Mouse (Mus musculus) lung, adult 18-20 months (tissue): ENCODE results near the gene Ccdc148.

Source experiments
- DNase-seq, 2 experiments: peaks; one replicate each; pipeline ENCODE4 v3.0.0; 2022; ENCODE audit warnings: mixed read lengths in 2 of 2

Ccdc148 gene

DNA sequence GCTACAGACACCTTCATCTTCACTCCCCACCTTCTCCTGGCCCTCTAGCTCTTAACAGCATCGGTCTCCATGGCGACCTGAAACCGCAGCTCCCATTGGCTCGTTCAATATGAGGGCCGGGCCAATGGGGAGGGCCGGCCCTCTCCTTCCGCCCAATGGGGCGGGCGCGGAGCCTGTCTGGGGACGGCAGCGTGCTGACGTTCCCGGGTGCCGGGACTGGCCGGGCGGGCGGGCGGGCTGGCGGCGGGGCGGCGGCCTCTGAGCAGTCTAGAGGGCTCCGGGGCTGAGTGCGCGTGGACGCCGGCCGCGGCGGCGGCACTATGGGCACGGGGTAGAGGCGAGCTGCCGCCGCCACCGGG, at the start of gene Ccdc148, which contains the start of gene Pkp4:
TSS of gene Ccdc148 (minus strand) at position 79 of the 359 bp plus-strand sequence.
TSS of gene Pkp4 (plus strand) at position 246 of the 359 bp plus-strand sequence.
- DNase-seq, result peak; percentile 95 to 96

DNA sequence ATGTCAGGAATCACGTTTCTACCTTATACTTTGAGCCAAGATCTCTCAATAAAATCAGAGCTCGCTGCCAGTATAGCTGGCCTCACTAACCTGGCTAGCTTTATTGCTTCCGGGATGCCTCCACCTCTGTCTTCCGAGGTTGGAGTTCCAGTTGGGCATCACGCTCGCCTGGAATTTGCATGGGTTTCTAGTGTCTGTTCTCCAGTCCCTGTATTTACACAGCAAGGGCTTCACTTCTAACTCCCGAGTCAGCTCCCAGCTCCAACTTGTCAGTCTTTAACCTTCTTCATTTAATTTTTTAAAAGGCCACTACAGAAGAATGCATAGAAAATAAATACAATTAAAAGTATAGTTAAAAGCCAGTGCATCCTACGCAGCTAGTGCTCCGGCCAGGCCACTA, 47.8 kb upstream of the Ccdc148 start:
- no peak for DNase-seq

DNA sequence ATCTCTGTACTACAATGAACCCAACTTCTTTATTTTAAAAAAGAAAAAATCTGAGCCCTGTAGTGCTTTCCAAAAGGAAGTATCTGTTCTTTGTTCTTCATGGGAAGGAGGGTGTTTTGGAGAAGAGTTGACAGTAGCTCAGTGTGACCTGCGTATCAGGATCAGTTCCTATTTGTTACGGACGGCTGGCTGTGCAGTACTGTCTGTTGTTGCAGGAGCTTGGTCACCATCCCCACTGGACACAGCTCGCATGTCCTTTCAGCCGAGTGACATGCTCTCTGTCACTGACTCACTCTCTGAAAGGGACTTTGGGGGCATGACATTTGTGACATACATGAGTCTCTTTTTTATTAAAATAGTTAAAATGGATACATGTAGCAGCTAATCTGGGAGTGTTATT, 47.2 kb upstream of the Ccdc148 start:
- DNase-seq, result no peak

DNA sequence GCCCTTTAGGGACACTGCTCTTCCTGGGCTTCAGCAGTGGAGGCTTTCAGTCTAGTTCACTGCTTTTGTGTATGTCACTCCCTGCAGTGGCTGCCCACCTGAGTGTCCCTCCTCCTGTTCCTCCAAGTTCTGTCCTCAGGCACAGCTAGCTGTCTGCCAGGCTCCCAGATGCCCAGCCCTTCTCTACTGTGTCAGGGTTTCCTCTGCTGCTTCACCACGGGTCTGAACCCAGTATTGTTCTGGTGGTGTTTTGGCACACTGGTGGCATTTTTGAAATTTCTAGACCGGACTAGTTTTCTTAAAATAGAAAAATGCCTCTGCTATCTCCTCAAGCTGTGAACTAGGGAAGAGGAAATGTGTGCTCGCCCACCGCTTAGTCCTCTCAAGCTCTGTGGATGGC, 46.8 kb upstream of the Ccdc148 start:
- no peak for DNase-seq

DNA sequence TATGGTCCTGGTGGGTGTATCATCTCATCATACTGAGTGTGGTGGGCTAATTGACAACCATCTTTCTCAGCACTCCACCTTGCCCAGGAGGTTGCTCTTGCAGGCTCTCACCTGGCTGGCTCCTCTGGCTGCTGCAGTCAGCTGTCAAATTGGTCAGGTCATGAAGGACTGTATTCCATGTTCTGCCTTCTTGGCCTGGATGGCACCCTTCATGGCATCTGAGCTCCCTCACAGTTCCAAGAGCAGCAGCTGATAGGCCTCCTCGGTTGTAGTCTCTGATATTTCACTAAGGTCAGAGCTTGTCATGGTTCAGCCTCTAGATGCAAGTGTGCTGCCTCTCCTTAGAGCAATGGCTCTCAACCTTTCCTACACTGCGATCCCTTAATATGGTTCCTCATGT, 45.7 kb upstream of the Ccdc148 start:
- DNase-seq, result no peak

DNA sequence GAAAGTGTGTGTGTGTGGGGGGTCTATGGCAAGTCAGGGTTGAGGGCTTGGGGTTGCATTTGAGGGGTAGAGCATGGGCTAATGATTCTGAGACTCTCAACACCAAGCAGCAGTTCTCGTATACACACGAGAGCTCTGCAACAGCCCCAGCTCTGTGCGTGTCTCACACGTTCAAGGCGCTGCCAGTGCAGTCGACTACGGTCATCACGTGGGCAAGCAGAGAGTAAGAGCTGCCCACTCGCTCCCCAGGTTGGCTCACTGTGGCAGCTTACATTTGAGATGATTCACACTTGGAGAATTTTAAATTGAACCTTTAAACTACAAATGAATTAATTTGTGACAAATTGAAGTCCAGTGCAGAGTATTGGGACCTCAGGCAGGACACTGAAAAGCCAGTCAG, 44.6 kb upstream of the Ccdc148 start:
- DNase-seq, result no peak

DNA sequence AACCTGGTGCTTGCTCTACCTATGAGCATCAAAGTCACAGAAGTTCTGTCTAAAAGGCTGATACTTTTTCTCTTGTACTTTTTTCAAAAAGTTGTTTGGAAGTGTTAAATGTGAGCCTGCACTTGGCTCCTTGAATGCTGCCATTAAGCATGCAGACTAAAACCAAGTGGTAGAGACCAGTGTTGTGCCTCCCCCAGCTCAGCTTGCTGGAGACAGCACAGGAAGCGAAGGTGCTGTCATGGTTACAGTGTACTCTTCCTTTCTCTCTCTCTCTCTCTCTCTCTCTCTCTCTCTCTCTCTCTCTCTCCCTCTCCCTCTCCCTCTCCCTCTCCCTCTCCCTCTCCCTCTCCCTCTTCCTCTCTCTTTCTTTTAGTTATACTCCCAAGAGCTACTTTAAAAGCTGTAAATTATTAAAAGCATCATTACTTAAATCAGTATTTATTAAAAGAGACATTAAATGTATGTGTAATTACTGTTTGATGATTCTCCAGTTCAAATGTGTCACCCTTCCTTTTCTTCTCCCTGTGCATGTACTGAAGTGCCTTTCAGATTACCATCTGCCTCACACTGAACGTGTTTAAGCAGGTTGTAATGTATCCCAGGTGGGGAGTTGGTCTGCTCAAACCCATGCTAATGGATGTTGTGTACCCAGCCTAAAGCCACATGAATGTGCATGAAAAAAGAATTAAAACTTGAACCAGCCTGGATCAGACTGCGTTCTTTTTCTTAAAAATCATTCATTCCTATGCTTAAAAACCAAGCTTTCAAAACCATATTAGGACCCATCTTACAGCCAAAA, 43.3 kb upstream of the Ccdc148 start:
- DNase-seq, result no peak

DNA sequence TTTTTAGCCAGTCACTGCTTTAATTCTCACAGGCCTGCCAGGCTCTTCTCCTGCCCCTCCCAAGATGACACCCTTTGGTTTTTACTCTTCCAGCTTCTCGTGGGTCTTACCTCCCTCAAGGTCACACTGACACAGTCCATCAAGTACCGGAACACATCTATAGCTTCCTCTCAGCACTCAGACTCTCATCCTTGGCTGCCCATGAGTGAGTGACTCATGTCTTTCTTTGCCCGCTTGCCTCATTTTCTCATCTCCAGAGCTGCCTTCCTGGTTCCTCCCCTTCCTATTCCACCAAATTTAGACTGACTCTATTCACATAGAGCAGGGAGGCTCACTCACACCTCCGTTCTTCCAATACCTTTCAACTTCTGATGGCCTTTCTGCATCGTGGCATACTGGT, 42.4 kb upstream of the Ccdc148 start:
- DNase-seq, result no peak

DNA sequence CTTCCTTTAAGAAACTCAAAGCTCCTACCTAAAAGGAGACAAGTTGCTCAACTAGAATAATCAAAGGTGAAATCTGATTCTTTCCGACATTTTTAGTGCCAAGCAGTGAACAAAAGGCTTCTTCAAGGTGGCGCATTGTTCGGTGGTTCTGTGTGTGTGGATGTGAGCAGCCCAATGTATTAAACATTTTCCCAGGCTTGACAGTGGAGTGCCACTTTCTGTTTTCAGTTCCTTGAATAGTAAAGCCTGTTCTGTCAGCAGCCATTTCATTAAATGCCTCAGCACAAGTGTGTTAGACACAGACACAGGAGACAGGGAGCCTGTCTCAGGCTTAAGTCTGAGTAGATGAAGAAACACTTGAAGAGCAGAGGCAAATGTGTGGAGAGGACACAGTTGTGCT, 40.0 kb upstream of the Ccdc148 start:
- no peak for DNase-seq

DNA sequence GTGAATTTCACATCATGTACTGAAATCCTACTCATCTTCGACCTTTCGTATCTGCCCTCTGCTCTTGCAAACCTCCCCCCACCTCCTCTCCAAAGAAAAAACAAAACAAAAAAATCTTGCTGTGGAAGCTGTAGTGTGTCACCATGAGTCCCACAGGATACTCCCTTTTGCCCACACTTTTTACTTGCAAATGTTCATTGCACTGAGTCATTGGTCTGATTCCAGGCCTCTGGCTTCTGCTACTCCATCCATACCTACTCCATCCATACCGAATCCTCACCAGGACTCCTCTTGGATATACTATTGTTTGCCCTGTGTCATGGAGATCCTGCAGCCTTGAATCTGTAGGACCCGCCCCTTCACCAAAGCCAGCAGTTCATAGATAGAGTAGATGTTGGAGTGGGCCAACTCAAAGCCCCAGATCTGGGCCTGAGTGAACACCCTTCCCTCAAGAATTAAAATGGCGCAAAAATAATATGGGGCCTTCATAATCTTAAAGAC, 39.0 kb upstream of the Ccdc148 start:
- no peak for DNase-seq

DNA sequence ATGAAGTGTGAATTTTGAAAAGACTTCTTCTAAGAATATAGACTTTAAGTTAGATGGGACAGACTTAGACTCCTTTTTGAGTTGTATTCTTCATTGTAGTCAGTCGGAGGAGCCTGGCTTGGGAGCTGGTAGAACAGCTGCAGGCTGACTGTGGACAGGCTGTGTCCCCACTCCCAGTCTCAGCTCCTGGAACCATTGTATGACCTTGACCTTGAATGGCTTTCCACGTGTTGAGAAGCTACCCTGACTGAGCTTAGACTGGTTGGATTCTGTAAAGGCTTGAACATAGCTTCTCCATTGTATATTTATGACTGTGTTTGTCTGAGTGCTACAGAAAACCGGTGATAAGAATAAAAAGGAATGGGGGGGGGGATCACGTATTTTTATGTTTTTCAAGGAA, 36.7 kb upstream of the Ccdc148 start:
- no peak for DNase-seq

DNA sequence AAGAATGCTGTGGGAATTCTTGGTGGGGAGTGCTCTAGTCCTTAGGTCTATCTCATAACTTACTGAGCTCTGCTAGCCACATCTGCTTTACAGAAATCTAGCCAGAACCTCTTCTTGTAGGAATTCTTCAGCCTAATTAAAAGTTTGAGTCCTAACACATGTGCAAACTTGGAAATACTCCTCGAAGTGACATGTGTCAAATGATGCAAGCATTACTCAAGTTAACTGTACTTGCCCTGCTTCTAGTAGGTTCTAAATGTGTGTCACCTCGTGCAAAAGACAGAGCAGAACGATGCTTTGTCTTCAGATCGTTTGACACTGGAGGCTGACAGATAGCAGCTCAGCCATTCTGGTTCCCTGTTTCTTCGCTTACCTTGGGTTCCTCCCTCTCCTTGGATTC, 32.6 kb upstream of the Ccdc148 start:
- no peak for DNase-seq

DNA sequence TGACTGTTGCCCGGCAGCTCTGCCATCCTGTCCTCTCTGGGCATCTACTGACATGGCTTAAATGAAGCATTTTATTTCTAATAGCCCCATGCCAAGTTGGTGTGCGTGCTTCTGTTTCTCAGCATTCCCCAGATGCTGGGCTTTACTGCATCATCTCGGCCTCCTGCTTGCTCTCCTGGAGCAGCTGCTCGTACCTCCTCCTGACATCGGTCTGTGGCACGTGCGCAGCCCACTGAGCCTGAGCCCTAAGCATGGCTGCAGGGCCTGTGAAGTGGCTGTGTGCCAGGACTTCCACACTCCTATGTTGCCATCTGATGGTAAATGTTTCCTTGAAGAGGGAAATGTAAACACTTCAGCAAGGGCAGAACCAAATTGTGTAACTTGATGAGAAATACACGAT, 31.0 kb upstream of the Ccdc148 start:
- DNase-seq, result peak; percentile 68 to 78

DNA sequence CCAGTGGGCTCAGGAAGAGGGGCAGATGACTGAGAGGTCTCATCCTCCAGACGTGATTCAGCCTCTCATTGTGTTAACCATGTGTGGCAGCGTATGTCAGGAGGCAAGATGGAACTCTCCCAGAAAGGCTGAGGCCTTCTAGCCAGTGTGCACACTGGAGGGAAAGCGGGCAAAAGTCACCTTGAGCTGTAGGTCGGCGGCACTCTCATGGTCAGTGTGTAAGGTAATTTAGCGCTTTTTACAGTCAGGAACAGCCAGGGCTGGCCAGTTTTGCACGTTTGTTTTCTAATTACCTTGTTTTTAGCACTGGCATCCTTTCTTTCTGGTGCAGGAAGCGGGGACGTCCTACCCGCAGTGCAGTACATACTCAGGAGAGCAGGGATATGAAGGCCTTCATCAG, 29.7 kb upstream of the Ccdc148 start:
- no peak for DNase-seq

DNA sequence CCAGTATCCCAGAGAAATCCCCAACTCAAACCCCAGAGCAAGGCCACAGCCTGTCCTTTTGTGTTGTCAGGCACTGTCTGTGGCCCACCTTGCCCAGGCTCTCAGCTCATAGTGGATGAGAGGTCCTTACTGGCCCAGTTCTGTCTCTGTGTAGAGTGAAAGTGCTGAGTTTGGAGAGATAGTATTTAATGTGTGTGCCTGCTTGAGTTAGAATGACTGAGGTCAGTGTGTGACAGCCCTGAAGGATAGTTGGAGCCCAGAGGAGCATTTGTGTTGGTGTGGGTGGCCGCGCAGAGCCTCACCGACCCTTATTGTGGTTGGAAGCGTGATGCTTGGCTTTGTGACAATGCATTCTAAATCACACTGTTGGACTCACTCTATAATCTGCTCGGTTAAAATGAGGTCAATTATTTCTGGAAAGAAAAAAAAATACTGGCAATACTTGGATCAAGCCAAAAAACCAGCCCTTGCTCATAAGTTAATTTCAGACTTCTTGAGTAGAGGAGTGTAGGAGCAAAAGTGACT, 29.2 kb upstream of the Ccdc148 start:
- no peak for DNase-seq

DNA sequence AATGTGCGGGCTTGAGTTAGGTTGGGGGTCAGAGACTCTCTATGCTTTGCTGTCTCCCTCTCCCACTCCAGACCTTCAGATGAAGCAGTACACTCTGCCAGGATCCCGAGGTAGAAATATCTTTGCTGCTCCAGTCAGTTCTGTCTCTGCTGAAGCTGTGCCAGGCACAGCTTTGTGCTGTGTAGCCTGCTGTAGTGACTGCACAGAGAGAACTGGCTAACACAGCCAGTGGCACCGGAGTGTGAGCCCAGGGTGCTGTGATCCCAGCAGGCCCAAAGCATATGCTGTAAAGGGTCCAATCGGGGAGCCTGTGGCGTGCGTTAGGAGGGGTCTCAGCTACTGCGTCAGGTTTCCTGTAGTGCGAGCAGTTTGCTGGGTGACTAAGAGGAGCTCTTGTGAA, 27.8 kb upstream of the Ccdc148 start:
- DNase-seq, result no peak

DNA sequence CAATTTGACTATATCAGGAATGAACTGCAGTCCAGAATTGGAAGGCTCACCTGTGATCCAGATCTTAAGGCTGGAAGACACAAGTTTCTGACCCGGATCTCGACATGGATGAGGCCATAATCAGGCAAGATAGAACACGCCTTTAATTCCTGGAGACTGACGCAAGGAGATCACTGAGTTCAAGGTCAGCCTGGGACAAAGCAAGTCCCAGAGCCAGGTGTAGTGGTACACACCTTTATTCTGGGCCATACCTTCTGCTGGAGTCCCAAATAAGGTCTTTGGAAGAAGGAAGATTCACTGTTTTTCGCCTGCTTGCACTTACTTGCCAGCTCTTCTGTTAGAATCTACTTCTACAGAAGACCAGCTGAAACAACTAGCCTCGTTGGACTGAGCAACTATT, 26.5 kb upstream of the Ccdc148 start:
- DNase-seq, result no peak

DNA sequence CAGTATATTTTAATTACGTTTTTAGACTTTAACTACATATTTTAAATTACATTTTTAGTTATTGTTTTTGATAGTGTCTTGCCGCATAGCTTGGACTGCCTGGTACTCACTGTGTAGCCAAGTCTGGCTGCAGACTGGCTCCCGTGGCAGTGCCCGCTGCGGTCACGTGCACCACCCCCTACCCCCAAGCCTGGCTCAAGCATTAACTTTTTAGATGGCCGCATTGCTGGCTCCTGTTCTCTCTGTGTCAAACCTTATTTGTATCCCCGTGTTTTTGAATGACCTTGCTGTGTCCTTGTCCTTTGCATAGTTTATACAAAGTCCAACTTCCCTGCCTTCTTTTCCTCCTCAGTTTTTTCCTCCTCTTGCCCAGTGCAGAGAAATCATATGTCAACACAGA, 25.6 kb upstream of the Ccdc148 start:
- DNase-seq, result no peak

DNA sequence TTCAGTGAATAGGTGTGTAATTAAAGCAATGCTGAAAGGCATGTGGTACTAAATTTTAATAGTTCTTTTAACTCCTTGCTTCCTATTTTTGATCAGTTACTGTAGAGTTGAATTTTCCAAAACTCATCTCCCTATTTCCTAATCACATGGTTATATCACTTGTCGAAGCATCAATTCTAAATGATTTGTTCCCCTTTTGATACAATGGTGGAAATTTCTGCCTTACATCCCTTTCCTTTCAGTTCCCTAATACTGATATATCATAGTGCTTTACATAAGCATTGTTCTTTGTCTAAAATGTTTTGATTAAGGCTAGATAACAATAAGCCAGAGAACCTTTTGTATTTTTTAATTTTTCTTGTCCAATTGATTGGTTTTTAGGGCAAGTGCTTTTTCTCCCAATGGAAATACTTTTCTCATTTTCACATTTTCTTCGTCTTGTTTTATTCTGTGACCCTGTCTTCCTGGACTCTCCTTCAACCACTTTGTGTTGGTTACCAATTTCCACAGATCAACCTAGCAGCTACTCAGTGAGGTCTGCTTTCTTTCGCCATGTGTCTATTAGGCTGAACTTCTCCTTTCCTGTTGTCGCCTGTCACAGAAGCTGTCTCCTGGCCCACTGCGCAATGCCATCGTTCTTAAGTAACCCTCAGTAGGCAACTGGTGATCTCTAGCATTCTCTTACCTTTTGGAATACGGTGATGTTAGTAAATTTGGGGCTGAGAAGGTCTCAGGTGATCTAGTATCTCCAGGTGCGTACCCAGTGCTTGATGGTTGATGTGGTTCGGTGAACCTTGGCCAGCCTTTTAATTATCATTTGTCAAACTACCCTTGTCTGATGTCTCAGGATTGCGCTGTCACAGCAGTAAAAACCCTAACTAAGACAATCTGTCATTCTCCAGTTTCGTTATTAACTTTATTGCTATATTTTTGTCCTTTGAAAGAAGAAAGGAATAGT, 23.9 kb upstream of the Ccdc148 start:
- no peak for DNase-seq

DNA sequence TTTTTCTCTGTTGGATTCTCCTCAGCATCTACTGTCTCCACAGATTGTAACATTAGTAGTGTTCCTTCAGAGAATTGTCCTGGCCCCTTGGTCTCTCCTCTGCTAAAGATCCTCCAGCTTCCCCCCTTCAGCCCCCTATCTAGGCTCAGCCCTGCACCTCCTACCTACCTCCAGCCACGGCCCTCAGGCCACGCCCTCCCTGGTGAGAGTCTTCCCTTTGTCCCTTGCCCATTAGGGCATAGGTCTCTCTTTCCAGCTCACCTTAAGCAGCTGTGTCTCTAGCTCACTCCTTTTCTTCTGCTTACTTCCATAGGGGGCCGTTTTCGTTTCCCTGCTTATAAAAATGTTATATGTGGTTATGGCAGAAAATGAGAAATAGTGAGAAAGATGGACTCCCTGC, 23.1 kb upstream of the Ccdc148 start:
- DNase-seq, result no peak

DNA sequence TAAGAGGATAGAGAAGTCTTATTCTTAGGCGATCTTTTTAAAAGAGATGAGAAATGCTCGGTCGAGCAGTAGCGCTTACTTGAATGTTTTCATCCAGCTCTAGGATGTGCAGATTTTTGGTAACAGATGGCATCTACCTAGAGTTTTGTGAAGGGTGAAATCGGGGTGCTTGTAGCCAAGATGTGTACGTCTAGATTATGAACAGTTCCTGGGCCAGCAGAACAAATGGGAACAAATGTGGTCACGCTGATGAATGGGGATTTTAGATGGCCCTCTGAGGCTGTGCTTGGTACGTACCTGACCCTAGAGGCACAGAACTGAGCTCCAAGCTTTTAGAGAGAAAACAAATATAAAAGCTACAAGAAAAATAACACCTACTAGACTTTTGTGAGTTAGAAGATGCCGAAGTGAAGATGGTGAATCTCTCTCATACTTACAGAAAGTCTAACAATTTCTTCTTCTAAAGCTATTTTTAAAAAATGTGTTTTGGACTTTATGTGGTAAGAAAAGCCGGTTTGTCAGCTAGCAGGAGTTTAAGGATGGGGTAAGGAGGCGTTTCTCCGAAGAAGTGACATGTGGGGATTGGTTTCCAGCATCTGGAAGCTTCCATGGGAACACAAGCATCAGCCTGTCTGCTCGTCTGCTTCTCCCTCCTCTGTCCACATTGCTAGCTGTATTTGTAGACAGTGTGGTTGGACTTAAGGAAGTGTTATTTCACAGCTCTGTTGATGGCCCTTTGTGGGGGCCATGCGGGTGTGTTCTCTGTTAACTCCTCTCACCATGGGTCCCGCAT, 21.0 kb upstream of the Ccdc148 start:
- no peak for DNase-seq

DNA sequence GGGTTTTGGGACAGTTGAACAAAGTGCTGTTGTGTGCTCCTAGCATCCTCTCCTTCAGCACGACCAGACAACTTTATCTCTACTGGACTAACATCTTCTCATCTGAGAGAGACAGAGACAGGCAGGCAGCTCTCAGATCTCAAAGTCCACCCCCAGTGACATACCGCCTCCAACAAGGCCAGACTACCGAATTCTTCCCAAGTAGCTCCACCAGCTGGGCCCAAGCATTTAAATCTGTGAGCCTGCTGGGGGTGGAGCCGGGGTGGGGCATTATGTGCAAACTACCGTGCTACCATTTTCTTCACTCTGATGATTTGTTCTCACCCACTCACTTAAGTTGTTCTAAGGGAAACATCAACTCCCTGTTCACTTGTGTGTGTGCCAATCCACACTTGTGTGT, 19.0 kb upstream of the Ccdc148 start:
- no peak for DNase-seq

DNA sequence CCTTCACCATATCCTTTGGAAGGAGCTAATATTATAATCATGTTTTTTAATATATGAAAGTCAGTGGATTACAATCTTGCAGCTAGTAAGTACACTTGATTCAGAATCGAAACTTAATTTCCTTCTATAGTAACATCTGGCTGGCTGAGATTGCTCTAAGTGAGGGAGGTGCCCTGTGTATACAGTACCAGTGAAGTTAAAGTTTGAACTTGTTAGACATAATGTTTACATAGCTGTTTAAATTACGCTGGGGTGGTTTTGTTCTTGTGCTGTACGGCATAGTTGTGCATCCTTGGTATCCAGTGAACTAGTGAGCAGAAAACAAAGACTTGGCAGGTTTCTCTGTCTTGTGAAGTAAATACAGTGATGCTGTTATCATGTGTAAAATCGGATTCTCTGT, 18.5 kb upstream of the Ccdc148 start:
- no peak for DNase-seq
